ENCODE assay signal across 10 mouse cellular contexts in the genomic region with DNA sequence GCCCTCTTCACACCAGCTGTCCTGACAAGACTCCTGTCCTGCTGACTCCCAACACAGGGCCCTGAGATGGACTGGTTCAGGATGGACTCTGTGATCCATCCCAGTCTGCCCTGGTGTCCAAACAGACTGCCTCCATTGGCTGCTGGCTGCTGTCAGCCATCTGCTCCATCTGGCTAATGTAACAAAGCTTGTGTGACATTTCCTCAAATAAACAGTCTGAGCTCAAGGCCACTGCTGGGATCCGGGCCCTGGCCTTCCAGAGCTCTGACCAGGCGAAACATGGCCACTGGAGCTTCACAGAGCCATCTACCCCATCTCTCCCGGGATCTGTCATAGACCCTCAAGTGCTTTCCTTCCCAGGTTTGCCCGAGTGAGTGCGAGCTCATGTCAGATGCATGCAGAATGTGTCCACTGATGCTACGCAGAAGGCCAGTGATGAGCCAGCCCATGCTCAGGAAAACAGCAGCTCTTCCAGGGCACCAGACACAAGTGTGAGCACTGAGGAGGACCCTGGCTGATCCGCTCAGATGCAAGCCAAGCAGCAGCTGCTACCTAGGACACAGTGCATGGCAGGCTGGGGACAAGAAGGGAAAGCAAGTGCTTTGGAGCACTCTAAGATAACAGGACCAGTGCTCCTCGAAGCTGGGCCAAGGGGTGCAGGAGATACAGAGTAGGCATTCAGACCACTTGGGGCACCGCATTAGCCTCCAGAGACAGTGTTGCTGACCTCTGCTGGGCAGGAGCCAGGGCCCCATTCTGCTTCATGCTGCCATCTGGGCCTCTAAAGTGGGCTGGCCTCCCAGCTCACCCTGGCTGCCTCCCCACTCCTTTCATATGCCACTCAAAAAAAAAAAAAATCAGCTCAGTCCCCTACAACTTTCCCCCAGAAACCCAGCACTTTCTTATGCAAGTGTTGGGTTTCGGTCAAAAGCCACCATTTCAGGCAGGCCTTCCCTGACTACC. TPM values are rescaled to one million over a fixed set of nuclear protein-coding genes. Genes with fewer than 3 reads are reported as not detected.
DNase-seq lines count a peak whose midpoint lies in the region; ATAC-seq and TF ChIP-seq lines count a peak whose summit lies in the region.
"Had no signal": no experiment of that assay in that cellular context is flagged by ENCODE, and none has a peak within 500 bp of the region (broad histone marks: within the 10 kb centered on the region; RNA-seq: fewer than 3 reads in every experiment).

No protein-coding gene starts in this region.

- H3K4me2 ChIP-seq in forebrain, embryonic 15.5 days (replicated peaks) = no peak overlapping the region
- no peak overlapping the region for H3K4me2 ChIP-seq in forebrain, embryonic 12.5 days
- no peak overlapping the region for H3K4me2 ChIP-seq in lung, embryonic 14.5 days
- H3K4me2 ChIP-seq: embryonic facial prominence, embryonic 13.5 days had no signal

- no peak overlapping the region for H3K4me3 ChIP-seq in forebrain, embryonic 15.5 days
- no peak overlapping the region for H3K4me3 ChIP-seq in forebrain, embryonic 12.5 days (replicated peaks)
- no peak overlapping the region for H3K4me3 ChIP-seq in lung, embryonic 14.5 days (ENCODE audit: low read depth, low read length)
- H3K4me3 ChIP-seq: embryonic facial prominence, embryonic 13.5 days had no signal

- H3K27me3 ChIP-seq in forebrain, embryonic 15.5 days = no peaks in the 10 kb centered on the region
- no peaks in the 10 kb centered on the region for H3K27me3 ChIP-seq in forebrain, embryonic 12.5 days
- no peaks in the 10 kb centered on the region for H3K27me3 ChIP-seq in lung, embryonic 14.5 days (ENCODE audit: insufficient read depth, low read length)
- H3K27me3 ChIP-seq: embryonic facial prominence, embryonic 13.5 days; megakaryocyte, embryonic 14.5 days had no signal

- 76% methylated on average over 10 of the region's 10 CpGs for WGBS in forebrain, embryonic 15.5 days
- 78% methylated on average over 10 of the region's 10 CpGs for WGBS in forebrain, embryonic 12.5 days
- 61% methylated on average over 10 of the region's 10 CpGs for WGBS in lung, embryonic 14.5 days

- no peak for TF ChIP-seq CTCF in lung, embryonic 14.5 days (IDR thresholded peaks at IDR 0.05; ENCODE audit: low read depth)

- peak overlapping the region; percentile 41 for H3K27ac ChIP-seq in forebrain, embryonic 15.5 days (replicated peaks)
- no peak overlapping the region for H3K27ac ChIP-seq in forebrain, embryonic 12.5 days
- no peak overlapping the region for H3K27ac ChIP-seq in lung, embryonic 14.5 days (ENCODE audit: low read depth)
- H3K27ac ChIP-seq: embryonic facial prominence, embryonic 13.5 days had no signal

- H3K9ac ChIP-seq in forebrain, embryonic 15.5 days (replicated peaks) = no peak overlapping the region
- no peak overlapping the region for H3K9ac ChIP-seq in forebrain, embryonic 12.5 days
- H3K9ac ChIP-seq in lung, embryonic 14.5 days = no peak overlapping the region
- H3K9ac ChIP-seq: embryonic facial prominence, embryonic 13.5 days had no signal

- H3K4me1 ChIP-seq in forebrain, embryonic 15.5 days = peaks cover 11% of the 10 kb centered on the region
- 0 out of 2 replicates have a peak, but pooled peaks cover 2% of the 10 kb centered on the region for H3K4me1 ChIP-seq in forebrain, embryonic 12.5 days
- H3K4me1 ChIP-seq in lung, embryonic 14.5 days (ENCODE audit: insufficient read depth) = no peaks in the 10 kb centered on the region

- no peak for ATAC-seq in forebrain, embryonic 15.5 days (replicated peaks)
- no peak for ATAC-seq in forebrain, embryonic 12.5 days (ENCODE audit: low FRiP score)
- peak; percentile 39 for ATAC-seq in lung, embryonic 14.5 days (ENCODE audit: insufficient read depth)

- H3K36me3 ChIP-seq in forebrain, embryonic 15.5 days = no peaks in the 10 kb centered on the region
- H3K36me3 ChIP-seq in forebrain, embryonic 12.5 days (replicated peaks) = no peaks in the 10 kb centered on the region
- H3K36me3 ChIP-seq in lung, embryonic 14.5 days (ENCODE audit: insufficient read depth) = no peaks in the 10 kb centered on the region
- H3K36me3 ChIP-seq: embryonic facial prominence, embryonic 13.5 days had no signal

- DNase-seq in lung, embryonic 14.5 days = peak; percentile 37
- DNase-seq in lung, adult 18-20 months = no peak
- peak; percentile 69 for DNase-seq in cerebellum, adult 11 months
- DNase-seq in retina, embryonic 14.5 days (ENCODE audit: low spot score) = peak; percentile 23
- DNase-seq in kidney, adult 18-20 months = no peak
- DNase-seq in kidney, postnatal 36 days = no peak

- no peaks in the 10 kb centered on the region for H3K9me3 ChIP-seq in forebrain, embryonic 15.5 days
- no peaks in the 10 kb centered on the region for H3K9me3 ChIP-seq in forebrain, embryonic 12.5 days
- no peaks in the 10 kb centered on the region for H3K9me3 ChIP-seq in lung, embryonic 14.5 days (ENCODE audit: low read depth, low read length)
- H3K9me3 ChIP-seq: embryonic facial prominence, embryonic 13.5 days; megakaryocyte, embryonic 14.5 days had no signal

RNA-seq across cellular contexts. Expression of a gene that starts 18.1 kb away (rescaled TPM):
- 5.5 and 5.8 TPM in 2 replicates for polyA plus RNA-seq in forebrain, embryonic 15.5 days (2015; fragmentation: Nextera tagmentation; extraction: Ambion mirVana)
- 5.4 and 6.3 TPM in 2 replicates for polyA plus RNA-seq in forebrain, embryonic 12.5 days (2016; fragmentation: Nextera tagmentation; extraction: Ambion mirVana)
- 8.8 and 9.7 TPM in 2 replicates for polyA plus RNA-seq in lung, embryonic 14.5 days (2014; fragmentation: Nextera tagmentation; extraction: Ambion mirVana)

Comparison
In these comparisons a context has a peak if more than half of its experiments do, and no peak if none do; other contexts are left out.
1. DNase-seq: peak in lung, embryonic 14.5 days (single experiment), cerebellum, adult 11 months (single experiment) and retina, embryonic 14.5 days (single experiment); none in lung, adult 18-20 months (0 of 2), kidney, adult 18-20 months (single experiment) and kidney, postnatal 36 days (0 of 2).